In genomic region chr11:53431347-53432056, GRCm38 (mm10) we compare ENCODE assay signal across 8 mouse cellular contexts. TPM values are rescaled to one million over a fixed set of nuclear protein-coding genes. Genes with fewer than 3 reads are reported as not detected.
A peak's percentile ranks its signal among the peaks of the same experiment; 100 is the strongest.
DNase-seq lines count a peak whose midpoint lies in the region; ATAC-seq and TF ChIP-seq lines count a peak whose summit lies in the region.

No protein-coding gene starts in this region.

- H3K27me3 ChIP-seq in heart, embryonic 15.5 days: no peaks in the 10 kb centered on the region
- H3K27me3 ChIP-seq in liver, postnatal 0 days (ENCODE audit: insufficient read depth, low read length): no peaks in the 10 kb centered on the region
- no peaks in the 10 kb centered on the region for H3K27me3 ChIP-seq in stomach, postnatal 0 days (ENCODE audit: control insufficient read depth, insufficient read depth, low read length)

- peak overlapping the region; percentile 71 for H3K4me2 ChIP-seq in heart, embryonic 15.5 days
- peak overlapping the region; percentile 76 for H3K4me2 ChIP-seq in liver, postnatal 0 days (ENCODE audit: low read depth, low read length)
- peak overlapping the region; percentile 88 for H3K4me2 ChIP-seq in stomach, postnatal 0 days (replicated peaks; ENCODE audit: low read depth)

- DNase-seq in kidney, postnatal 10 days: peak; percentile 36
- DNase-seq in kidney, adult 18-20 months: no peak
- peak; percentile 26 for DNase-seq in c-Kit-negative CD71-positive TER-119-positive erythroid progenitor cells, embryonic 14.5 days (ENCODE audit: low read depth, low spot score)
- no peak for DNase-seq in liver, postnatal 0 days
- DNase-seq in stomach, postnatal 0 days (ENCODE audit: low spot score): no peak
- no peak for DNase-seq in cerebellum, postnatal 25 days

- H3K4me3 ChIP-seq in heart, embryonic 15.5 days: peak overlapping the region; percentile 73
- H3K4me3 ChIP-seq in liver, postnatal 0 days (ENCODE audit: low read depth, low read length): peak overlapping the region; percentile 92
- H3K4me3 ChIP-seq in stomach, postnatal 0 days (ENCODE audit: low read depth, low read length): peak overlapping the region; percentile 80

- no peak for TF ChIP-seq CTCF in liver, postnatal 0 days (IDR thresholded peaks at IDR 0.05; ENCODE audit: low read depth)
- no peak for TF ChIP-seq CTCF in stomach, postnatal 0 days (IDR thresholded peaks at IDR 0.05; ENCODE audit: low read depth)

- peak overlapping the region; percentile 83 for H3K27ac ChIP-seq in heart, embryonic 15.5 days
- H3K27ac ChIP-seq in liver, postnatal 0 days (ENCODE audit: low read depth): peak overlapping the region; percentile 98
- H3K27ac ChIP-seq in stomach, postnatal 0 days (replicated peaks): peak overlapping the region; percentile 67; the same call in 1 of the 2 replicates

- H3K4me1 ChIP-seq in heart, embryonic 15.5 days (replicated peaks): peaks cover 17% of the 10 kb centered on the region
- H3K4me1 ChIP-seq in liver, postnatal 0 days (ENCODE audit: insufficient read depth): peaks cover 33% of the 10 kb centered on the region
- no peaks in the 10 kb centered on the region; the same call in 1 of the 2 replicates for H3K4me1 ChIP-seq in stomach, postnatal 0 days (replicated peaks; ENCODE audit: control insufficient read depth, insufficient read depth)

- TF ChIP-seq EP300 in liver, postnatal 0 days (IDR thresholded peaks at IDR 0.05; ENCODE audit: low read depth): peak; percentile 66
- TF ChIP-seq EP300 in stomach, postnatal 0 days (optimal IDR thresholded peaks at IDR 0.05): no peak

- peak overlapping the region; percentile 20; the same call in 1 of the 2 replicates for H3K9ac ChIP-seq in heart, embryonic 15.5 days
- peak overlapping the region; percentile 49 for H3K9ac ChIP-seq in liver, postnatal 0 days (replicated peaks)
- H3K9ac ChIP-seq in stomach, postnatal 0 days (ENCODE audit: low read length): peak overlapping the region; percentile 54

- no peaks in the 10 kb centered on the region for H3K9me3 ChIP-seq in heart, embryonic 15.5 days (replicated peaks)
- no peaks in the 10 kb centered on the region for H3K9me3 ChIP-seq in liver, postnatal 0 days (ENCODE audit: low read length)
- no peaks in the 10 kb centered on the region for H3K9me3 ChIP-seq in stomach, postnatal 0 days (ENCODE audit: control insufficient read depth, low read length)

- 12% methylated on average over 9 of the region's 9 CpGs for WGBS in heart, embryonic 15.5 days
- WGBS in liver, postnatal 0 days (ENCODE audit: insufficient replicate concordance): 13% methylated on average over 9 of the region's 9 CpGs
- WGBS in stomach, postnatal 0 days: 9% methylated on average over 9 of the region's 9 CpGs

- peak; percentile 2; the same call in 1 of the 2 replicates for ATAC-seq in heart, embryonic 15.5 days (replicated peaks; ENCODE audit: insufficient number of reproducible peaks, insufficient read depth, low FRiP score, low read depth)
- peak; percentile 4 for ATAC-seq in liver, postnatal 0 days
- peak; percentile 50; the same call in 1 of the 2 replicates for ATAC-seq in stomach, postnatal 0 days (ENCODE audit: low FRiP score, low TSS enrichment)
- no peak for ATAC-seq in monocyte, adult 5-6 weeks (replicated peaks; ENCODE audit: insufficient number of reproducible peaks, low FRiP score, low TSS enrichment, poor library complexity, severe bottlenecking)

- peaks cover 15% of the 10 kb centered on the region for H3K36me3 ChIP-seq in heart, embryonic 15.5 days
- peaks cover 9% of the 10 kb centered on the region for H3K36me3 ChIP-seq in liver, postnatal 0 days (replicated peaks; ENCODE audit: insufficient read depth, low read length)
- no peaks in the 10 kb centered on the region for H3K36me3 ChIP-seq in stomach, postnatal 0 days (ENCODE audit: control insufficient read depth, insufficient read depth, low read length)

RNA-seq across cellular contexts. Expression of gene Gdf9, which starts 0.7 kb away (rescaled TPM):
- 1.4 TPM in 2 replicates for polyA plus RNA-seq in heart, embryonic 15.5 days (2015; fragmentation: Nextera tagmentation; extraction: Ambion mirVana)
- polyA plus RNA-seq in liver, postnatal 0 days (2015; fragmentation: Nextera tagmentation; extraction: Ambion mirVana): 0.15 and 0.18 TPM in 2 replicates
- 0.78 and 0.88 TPM in 2 replicates for polyA plus RNA-seq in stomach, postnatal 0 days (2015; fragmentation: Nextera tagmentation; extraction: Ambion mirVana)
- total RNA-seq in monocyte, adult 5-6 weeks (2017): not detected in 3 replicates

RNA-seq across cellular contexts. Expression of gene Uqcrq, which starts 0.9 kb away (rescaled TPM):
- 1,038 and 1,358 TPM in 2 replicates for polyA plus RNA-seq in heart, embryonic 15.5 days (2015; fragmentation: Nextera tagmentation; extraction: Ambion mirVana)
- 1,453 and 1,461 TPM in 2 replicates for polyA plus RNA-seq in liver, postnatal 0 days (2015; fragmentation: Nextera tagmentation; extraction: Ambion mirVana)
- polyA plus RNA-seq in stomach, postnatal 0 days (2015; fragmentation: Nextera tagmentation; extraction: Ambion mirVana): 903 and 973 TPM in 2 replicates
- 11.2 to 22.8 TPM (median 17.8 TPM) in 3 replicates for total RNA-seq in monocyte, adult 5-6 weeks (2017)

RNA-seq across cellular contexts. Expression of gene Leap2, which starts 8.5 kb away (rescaled TPM):
- polyA plus RNA-seq in heart, embryonic 15.5 days (2015; fragmentation: Nextera tagmentation; extraction: Ambion mirVana): 0.34 TPM in 1 of 2 replicates, not detected in the other
- polyA plus RNA-seq in liver, postnatal 0 days (2015; fragmentation: Nextera tagmentation; extraction: Ambion mirVana): 198 and 209 TPM in 2 replicates
- polyA plus RNA-seq in stomach, postnatal 0 days (2015; fragmentation: Nextera tagmentation; extraction: Ambion mirVana): 0.19 and 0.75 TPM in 2 replicates
- total RNA-seq in monocyte, adult 5-6 weeks (2017): not detected in 3 replicates

RNA-seq across cellular contexts. Expression of gene Gm10447, which starts 25.4 kb away (rescaled TPM):
- polyA plus RNA-seq in heart, embryonic 15.5 days (2015; fragmentation: Nextera tagmentation; extraction: Ambion mirVana): 0.16 TPM in 1 of 2 replicates, not detected in the other
- 0.06 and 0.25 TPM in 2 replicates for polyA plus RNA-seq in liver, postnatal 0 days (2015; fragmentation: Nextera tagmentation; extraction: Ambion mirVana)
- 0.08 and 0.13 TPM in 2 replicates for polyA plus RNA-seq in stomach, postnatal 0 days (2015; fragmentation: Nextera tagmentation; extraction: Ambion mirVana)
- not detected in 3 replicates for total RNA-seq in monocyte, adult 5-6 weeks (2017)

RNA-seq across cellular contexts. Expression of gene Shroom1, which starts 25.5 kb away (rescaled TPM):
- polyA plus RNA-seq in heart, embryonic 15.5 days (2015; fragmentation: Nextera tagmentation; extraction: Ambion mirVana): 2.5 and 2.6 TPM in 2 replicates
- polyA plus RNA-seq in liver, postnatal 0 days (2015; fragmentation: Nextera tagmentation; extraction: Ambion mirVana): 5.5 TPM in 2 replicates
- 1.3 and 1.7 TPM in 2 replicates for polyA plus RNA-seq in stomach, postnatal 0 days (2015; fragmentation: Nextera tagmentation; extraction: Ambion mirVana)
- total RNA-seq in monocyte, adult 5-6 weeks (2017): not detected in 3 replicates

Comparison
In these comparisons a context has a peak if more than half of its experiments do, and no peak if none do; other contexts are left out.
1. DNase-seq: peak in kidney, postnatal 10 days (single experiment) and c-Kit-negative CD71-positive TER-119-positive erythroid progenitor cells, embryonic 14.5 days (single experiment); none in kidney, adult 18-20 months (single experiment), liver, postnatal 0 days (single experiment), stomach, postnatal 0 days (single experiment) and cerebellum, postnatal 25 days (0 of 2).
2. RNA of gene Leap2, which starts 8.5 kb away (polyA plus RNA-seq): 198 to 209 TPM in liver, postnatal 0 days; 0.34 TPM in heart, embryonic 15.5 days and 0.19 to 0.75 TPM in stomach, postnatal 0 days; every median in the first group is over 100 times any median in the second.
3. Peak in every context shown above with its lines, with median percentiles within 50 percentile points of each other: H3K27ac ChIP-seq, H3K4me2 ChIP-seq, H3K4me3 ChIP-seq and H3K9ac ChIP-seq.